Mouse (Mus musculus) retina, postnatal 7 days (tissue): ENCODE data around the gene Vax2.

ENCODE experiments used
- DNase-seq: peaks from one replicate; pipeline ENCODE4 v3.0.0-alpha.2; 2012; ENCODE audit warnings: low read depth, low spot score

Gene Vax2

DNA sequence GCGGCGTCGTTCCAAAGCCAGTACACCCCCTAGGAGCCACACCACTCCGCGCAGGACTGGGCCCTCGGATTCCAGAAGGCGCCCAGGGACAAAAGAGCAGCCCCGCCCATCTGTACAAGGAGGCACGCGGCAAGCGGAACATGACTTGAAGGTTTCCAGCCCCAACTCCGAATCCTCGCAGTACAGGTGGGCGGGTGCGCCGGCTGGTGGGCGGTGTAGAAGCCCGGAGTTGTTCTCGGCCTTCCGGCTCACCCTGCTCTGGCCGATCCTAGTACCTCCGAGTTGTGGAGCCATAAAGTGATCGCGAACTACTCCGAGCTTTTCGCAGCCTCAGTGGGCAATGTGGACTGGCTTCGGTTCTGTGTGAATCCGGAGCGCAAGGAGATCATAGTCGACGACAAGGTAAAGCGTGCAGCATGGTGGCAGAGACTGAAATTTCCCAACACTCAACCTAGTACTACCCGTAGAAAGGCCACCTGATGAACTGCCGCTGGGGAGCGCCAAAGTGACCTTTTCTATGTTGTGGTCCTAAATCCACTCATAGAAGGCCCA lies 51.9 kb downstream of the Vax2 start:
- DNase-seq, result no peak

DNA sequence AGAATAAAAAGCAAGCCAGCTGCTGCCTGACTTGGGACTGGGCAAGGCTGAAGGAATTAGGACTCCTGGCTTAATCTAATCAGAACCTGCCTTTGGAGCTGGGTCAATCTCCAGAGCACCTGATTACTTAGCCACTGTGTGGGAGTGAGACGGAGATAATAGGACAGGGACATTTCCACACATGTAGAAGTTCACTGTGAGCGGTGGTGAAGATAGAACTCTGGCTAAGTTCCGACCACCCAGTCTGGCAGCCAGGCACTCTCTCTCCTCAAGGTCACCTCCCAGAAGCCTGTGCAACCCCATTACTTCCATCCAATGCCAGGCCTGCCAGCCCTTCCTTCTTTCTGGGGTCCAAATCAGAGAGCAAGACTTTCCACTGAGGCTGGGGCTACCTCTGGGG lies 55.9 kb downstream of the Vax2 start:
- no peak for DNase-seq

DNA sequence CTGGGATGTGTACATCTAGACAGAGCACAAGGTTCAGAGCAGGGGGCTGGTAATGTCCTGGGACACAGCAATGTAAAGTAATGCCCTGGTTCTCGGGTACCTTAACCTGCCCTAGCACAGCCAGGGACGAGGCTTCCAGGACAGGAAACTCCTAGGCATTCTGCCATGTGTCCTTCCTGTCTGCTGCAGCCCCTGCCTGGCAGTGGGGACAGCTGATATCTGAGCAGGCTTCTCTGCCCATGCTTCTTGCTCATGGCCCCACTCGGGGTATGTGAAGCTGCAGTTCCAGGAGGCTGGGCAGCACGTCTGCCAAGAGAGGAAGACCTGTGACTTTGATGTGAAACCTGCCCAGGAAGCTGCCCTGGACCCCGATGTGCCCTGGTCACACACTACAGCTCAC lies 57.4 kb downstream of the Vax2 start:
- DNase-seq, result no peak

DNA sequence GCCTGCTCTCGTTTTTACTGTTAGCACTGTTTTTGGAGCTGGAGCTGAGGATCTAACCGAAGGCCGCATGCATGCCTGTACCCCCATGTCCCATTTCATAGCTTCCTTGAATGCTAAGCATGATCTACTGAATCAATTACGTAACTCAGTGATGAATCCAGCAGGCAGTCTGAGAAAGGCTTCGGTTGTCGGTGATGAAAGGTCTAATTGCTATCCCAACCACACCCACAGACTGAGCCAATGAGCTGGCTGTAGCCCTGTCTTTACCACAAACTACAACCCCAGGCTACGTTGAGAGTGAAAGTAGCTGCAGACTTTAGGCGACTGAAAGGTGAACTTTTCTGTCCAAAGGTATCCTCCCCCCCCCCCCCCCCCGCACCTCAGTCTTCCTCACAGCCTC lies 63.1 kb downstream of the Vax2 start:
- no peak for DNase-seq

DNA sequence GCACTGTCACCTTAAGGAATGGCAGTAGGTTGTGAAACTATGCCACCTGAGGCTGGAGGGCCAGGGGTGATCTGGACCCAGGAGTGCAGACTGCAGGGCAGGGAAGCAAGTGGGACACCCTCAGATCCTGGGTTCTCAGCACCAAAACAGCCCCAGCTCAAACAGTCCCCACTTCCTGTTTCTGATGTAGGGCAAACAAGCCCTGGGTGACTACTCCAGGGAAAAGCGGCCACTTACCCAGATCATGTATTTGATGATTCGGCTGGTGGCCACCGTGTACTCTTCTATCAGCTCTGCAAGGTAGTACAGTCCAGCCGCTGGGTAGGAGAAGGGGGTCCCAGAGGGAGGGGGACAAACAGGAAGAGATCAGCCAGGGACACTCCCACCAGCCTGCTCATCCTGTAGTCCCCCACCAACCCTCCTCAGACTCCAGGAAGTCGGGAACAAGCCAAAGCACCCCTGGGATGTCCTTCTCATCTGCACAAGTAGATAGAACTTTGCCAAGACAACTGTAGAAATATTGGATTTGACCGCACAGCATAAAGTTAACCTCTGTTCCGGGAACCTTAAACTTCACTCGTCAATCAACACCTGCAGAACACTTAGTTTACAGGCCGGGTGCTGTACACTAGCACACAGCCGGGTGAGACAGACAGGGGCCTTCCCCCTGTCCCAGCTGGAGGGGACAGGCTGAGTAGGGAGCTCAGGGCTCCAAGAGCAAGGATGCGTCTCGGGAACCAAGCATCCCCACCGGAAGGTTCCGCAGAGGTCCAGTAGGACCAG lies 63.9 kb downstream of the Vax2 start:
- no peak for DNase-seq

DNA sequence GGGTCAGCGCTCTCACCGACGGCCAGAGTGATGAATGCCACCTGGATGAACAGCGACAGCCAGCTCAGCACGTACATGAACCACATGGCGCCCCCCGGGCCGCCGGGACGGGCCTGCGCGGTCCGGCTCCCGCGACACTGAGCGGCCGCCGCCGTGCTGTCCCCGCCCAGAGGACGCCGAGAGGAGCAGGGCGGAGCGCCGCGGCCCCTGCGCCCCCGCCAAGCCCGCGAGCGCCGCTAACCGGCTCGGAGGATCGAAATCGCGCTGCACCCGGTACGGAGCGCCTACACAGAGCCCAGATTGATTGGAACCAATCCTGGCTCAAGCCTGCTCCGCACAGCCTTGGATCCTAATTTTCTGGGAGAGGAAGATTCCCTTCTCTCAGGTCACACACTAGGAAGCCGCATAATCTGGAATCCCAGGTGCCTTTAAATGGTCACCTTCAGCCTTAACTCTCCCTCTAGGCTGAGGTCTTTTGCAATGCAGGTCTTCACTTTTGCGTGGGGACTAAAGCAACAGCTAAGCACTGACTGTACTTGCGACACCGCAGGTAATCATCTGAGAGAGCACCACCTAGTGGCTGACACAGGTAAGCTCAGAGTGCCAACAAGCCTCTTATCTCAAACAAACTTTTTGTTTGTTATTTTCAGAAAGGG lies 64.7 kb downstream of the Vax2 start, which contains the start of gene Tex261:
Gene Tex261 (minus strand): TSS at position 176 of the 656 bp plus-strand sequence.
- peak; percentile 84 for DNase-seq

DNA sequence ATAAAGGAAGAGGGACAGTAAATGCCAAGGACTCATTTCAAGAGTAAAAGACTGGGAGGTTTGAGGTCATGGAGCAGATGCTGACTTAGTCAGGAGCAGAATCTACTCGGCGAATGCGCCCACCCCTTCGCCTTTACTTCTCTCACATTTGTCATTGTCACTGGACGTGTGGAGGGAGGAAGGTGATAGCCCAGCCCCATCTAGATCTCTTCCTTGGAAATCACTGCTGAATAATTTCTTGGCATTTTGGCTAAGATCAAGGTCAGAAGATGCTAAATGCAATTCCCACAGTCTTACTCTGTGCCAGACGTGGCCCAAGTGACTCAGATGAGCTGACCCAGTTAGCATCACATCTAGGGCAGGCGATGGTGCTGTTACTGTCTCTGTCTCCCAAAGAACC lies 67.2 kb downstream of the Vax2 start:
- DNase-seq, result no peak

DNA sequence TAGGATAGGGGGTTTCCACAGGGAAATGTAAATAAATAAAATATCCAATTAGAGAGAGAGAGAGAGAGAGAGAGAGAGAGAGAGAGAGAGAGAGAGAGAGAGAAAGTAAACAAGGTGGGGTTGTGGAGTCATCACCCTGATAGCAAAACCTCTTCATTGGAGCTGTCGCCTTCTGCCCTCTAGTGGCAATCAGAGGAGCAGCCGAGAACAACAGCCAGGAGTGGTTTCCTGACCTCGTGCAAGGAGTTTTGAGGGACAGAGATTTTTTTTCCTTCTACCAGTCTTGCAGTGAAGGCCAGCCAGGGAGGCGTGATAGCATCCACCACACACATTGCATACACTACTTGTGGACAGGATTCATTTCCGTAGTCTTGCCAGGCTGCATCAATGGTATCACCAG lies 68.0 kb downstream of the Vax2 start:
- DNase-seq, result peak; percentile 60

DNA sequence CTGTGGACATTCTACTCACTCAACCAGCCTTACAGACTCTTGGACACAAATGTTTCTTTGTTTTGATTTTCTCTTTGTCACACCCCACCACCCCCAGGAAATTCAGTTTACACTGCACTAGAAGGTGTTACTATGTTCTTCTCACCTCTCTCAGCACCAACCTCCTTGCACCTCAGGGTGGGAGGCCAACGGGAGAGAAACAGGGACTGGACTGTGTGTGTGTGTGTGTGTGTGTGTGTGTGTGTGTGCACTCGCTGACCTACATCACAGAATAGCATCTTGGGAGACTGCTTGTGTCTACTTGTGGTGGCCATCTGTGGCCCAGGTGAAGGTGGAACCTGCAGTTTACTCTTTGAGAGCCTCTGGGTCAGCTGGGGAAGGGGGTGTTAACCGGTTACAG lies 75.4 kb downstream of the Vax2 start:
- no peak for DNase-seq
